Mouse (Mus musculus): ENCODE data around the gene Nbea.

GRCm38 (mm10) chr3:55816096-55816495, 367.4 kb downstream of the Nbea start:
- no peak for TF ChIP-seq GATA2 (IDR thresholded peaks at IDR 0.05; ENCODE audit: borderline replicate concordance, low read depth, low read length)
- no peak for TF ChIP-seq CTCF (IDR thresholded peaks at IDR 0.05; ENCODE audit: low read depth, low read length)
- no peak for TF ChIP-seq GATA1 (IDR thresholded peaks at IDR 0.05; ENCODE audit: borderline replicate concordance, low read length)
- TF ChIP-seq TAL1 (conservative IDR thresholded peaks at IDR 0.05; ENCODE audit: low read depth, low read length), result no peak
- no peak for TF ChIP-seq POLR2AphosphoS5 (IDR thresholded peaks at IDR 0.05; ENCODE audit: insufficient replicate concordance, low read depth, low read length)
